Mouse (Mus musculus): ENCODE data around the gene Hnrnpdl.

GRCm38 (mm10) chr5:100005431-100005830, 34.0 kb downstream of the Hnrnpdl start:
- no peak for TF ChIP-seq EP300 (optimal IDR thresholded peaks at IDR 0.05)
- no peak for TF ChIP-seq CTCF (IDR thresholded peaks at IDR 0.05; ENCODE audit: low read depth)
